Mouse (Mus musculus) heart, postnatal 0 days (tissue): ENCODE data around the gene Faf1. TPM values are rescaled to one million over a fixed set of nuclear protein-coding genes. Genes with fewer than 3 reads are reported as not detected.

Source experiments
- ATAC-seq: fragments of 200-750 bp; cut with Nextera tagmentation; 2 replicates; pipeline ENCODE4 v1.8.0; 2017; ENCODE audit warnings: low read depth, moderate number of reproducible peaks, moderate library complexity; ENCODE audit not compliant: insufficient read depth
- DNase-seq: peaks from one replicate; pipeline ENCODE4 v3.0.0-alpha.2; 2016; ENCODE audit warnings: low spot score
- H3K27ac ChIP-seq: fragments of 300-500 bp; sonication (generic); 2 replicates; pipeline ENCODE4 v1.5.1; 2014; ENCODE audit warnings: low read depth, mild to moderate bottlenecking
- H3K27me3 ChIP-seq: fragments of 300-500 bp; sonication (generic); 2 replicates; pipeline ENCODE4 v1.6.1; 2014; ENCODE audit warnings: low read length, mixed read lengths; ENCODE audit not compliant: control insufficient read depth, insufficient read depth
- H3K36me3 ChIP-seq: fragments of 300-500 bp; sonication (generic); replicated peaks from 2 replicates; pipeline ENCODE4 v1.6.1; 2014; ENCODE audit warnings: low read length, mixed read lengths; ENCODE audit not compliant: control insufficient read depth, insufficient read depth
- H3K4me1 ChIP-seq: fragments of 300-500 bp; sonication (generic); 2 replicates; pipeline ENCODE4 v1.6.1; 2014; ENCODE audit warnings: antibody characterized with exemption; ENCODE audit not compliant: control insufficient read depth, insufficient read depth
- H3K4me2 ChIP-seq: fragments of 300-500 bp; sonication (generic); 2 replicates; pipeline ENCODE4 v1.6.1; 2014; ENCODE audit warnings: low read depth, mild to moderate bottlenecking, low read length, moderate library complexity
- H3K4me3 ChIP-seq: fragments of 300-500 bp; sonication (generic); 2 replicates; pipeline ENCODE4 v1.5.1; 2014; ENCODE audit warnings: low read depth, low read length
- H3K9ac ChIP-seq: fragments of 300-500 bp; sonication (generic); replicated peaks from 2 replicates; pipeline ENCODE4 v1.6.1; 2014; ENCODE audit warnings: low read depth, low read length, mixed read lengths
- H3K9me3 ChIP-seq: fragments of 300-500 bp; sonication (generic); replicated peaks from 2 replicates; pipeline ENCODE4 v1.6.1; 2016; ENCODE audit warnings: low read length; ENCODE audit not compliant: control insufficient read depth
- CTCF ChIP-seq: IDR thresholded peaks from 2 replicates; pipeline ENCODE4 v1.5.1; 2016; ENCODE audit warnings: antibody characterized with exemption, control low read depth, low read depth
- EP300 ChIP-seq: IDR thresholded peaks from 2 replicates; pipeline ENCODE4 v1.6.1; 2016; ENCODE audit warnings: antibody characterized with exemption, low read depth
- WGBS: fragments of 180-500 bp; shearing (Covaris S2); extraction: QIAGEN DNeasy Blood & Tissue Kit; methylation state at CpG from one replicate; pipeline ENCODE4 v1.1.7; 2014; 5-methylcytosine and 5-hydroxymethylcytosine counted together
- polyA plus RNA-seq: library from polyadenylated mRNA; unstranded; fragments of >200 nt; fragmentation: Nextera tagmentation; extraction: Ambion mirVana; gene quantifications from 2 replicates; pipeline ENCODE4 v1.2.1, GENCODE M21; 2015
- total RNA-seq: library from RNA; depleted of rRNA; stranded (reverse); fragments of >200 nt; gene quantifications from 2 replicates; pipeline ENCODE4 v1.2.3, GENCODE M21; 2014; ENCODE audit warnings: low replicate concordance

Gene Faf1
- total and polyA plus RNA-seq, 2 experiments from 2014 or later = 19.4 to 26.7 TPM

GRCm38 (mm10) chr4:109978858-109979340, 302.5 kb downstream of the Faf1 start:
- Histone ChIP-seq H3K9me3 (no peaks in the 10 kb centered on the region; the same call in 1 of the 2 replicates), H3K27ac (no peak overlapping the region), H3K9ac (no peak overlapping the region), H3K36me3 (no peaks in the 10 kb centered on the region), H3K27me3 (peaks cover 98% of the 10 kb centered on the region), H3K4me2 (no peak overlapping the region), H3K4me1 (peaks cover 19% of the 10 kb centered on the region; the same call in 1 of the 2 replicates), H3K4me3 (no peak overlapping the region)
- TF ChIP-seq CTCF (no peak), EP300 (no peak)
- 7% methylated on average over 9 of the region's 9 CpGs for WGBS
- ATAC-seq = no peak
- no peak for DNase-seq

- Histone ChIP-seq H3K27ac (no peak overlapping the region), H3K4me2 (0 out of 2 replicates have a peak overlapping the region, but pooled peaks have one; percentile 9), H3K9me3 (no peaks in the 10 kb centered on the region; the same call in 1 of the 2 replicates), H3K4me1 (peaks cover 19% of the 10 kb centered on the region; the same call in 1 of the 2 replicates), H3K36me3 (no peaks in the 10 kb centered on the region), H3K9ac (no peak overlapping the region), H3K4me3 (peak overlapping the region; percentile 28), H3K27me3 (peaks cover 98% of the 10 kb centered on the region)
- DNase-seq = no peak
- no peak for ATAC-seq
- no peak for TF ChIP-seq EP300
- no peak for TF ChIP-seq CTCF
- WGBS = 5% methylated on average over 64 of the region's 66 CpGs
Observed at GRCm38 (mm10) chr4:109979461-109980320, 303.3 kb downstream of the Faf1 start.

- H3K4me3 ChIP-seq = peak overlapping the region; percentile 28
- no peak for TF ChIP-seq CTCF
- no peak for TF ChIP-seq EP300
- no peaks in the 10 kb centered on the region; the same call in 1 of the 2 replicates for H3K9me3 ChIP-seq
- DNase-seq (no peak), ATAC-seq (no peak)
- H3K27me3 ChIP-seq = peaks cover 98% of the 10 kb centered on the region
- 0 out of 2 replicates have a peak overlapping the region, but pooled peaks have one; percentile 9 for H3K4me2 ChIP-seq
- no peak overlapping the region for H3K9ac ChIP-seq
- no peaks in the 10 kb centered on the region for H3K36me3 ChIP-seq
- H3K4me1 ChIP-seq = peaks cover 19% of the 10 kb centered on the region; the same call in 1 of the 2 replicates
- no peak overlapping the region for H3K27ac ChIP-seq
- 12% methylated on average over 26 of the region's 29 CpGs for WGBS
Observed at GRCm38 (mm10) chr4:109980321-109981082, 304.1 kb downstream of the Faf1 start.

- WGBS = 6% methylated on average over 36 of the region's 37 CpGs
- peak overlapping the region; percentile 70 for H3K4me2 ChIP-seq
- H3K4me3 ChIP-seq = peak overlapping the region; percentile 48
- no peaks in the 10 kb centered on the region for H3K36me3 ChIP-seq
- H3K27ac ChIP-seq = no peak overlapping the region
- H3K27me3 ChIP-seq = peaks cover 98% of the 10 kb centered on the region
- ATAC-seq (no peak), DNase-seq (no peak)
- H3K9ac ChIP-seq = no peak overlapping the region
- H3K4me1 ChIP-seq = peaks cover 19% of the 10 kb centered on the region; the same call in 1 of the 2 replicates
- H3K9me3 ChIP-seq = no peaks in the 10 kb centered on the region
- TF ChIP-seq EP300 (no peak), CTCF (no peak)
Observed at GRCm38 (mm10) chr4:109981083-109981870, 304.9 kb downstream of the Faf1 start.
